Mouse (Mus musculus): ENCODE data around the gene Phldb1. TPM values are rescaled to one million over a fixed set of nuclear protein-coding genes. Genes with fewer than 3 reads are reported as not detected.
"Not testable (repeated sequence)": the region's sequence is repeated elsewhere in the genome, so short reads cannot be mapped to it uniquely, and the experiment has no call there.

The Phldb1 gene
- 10 to 100 TPM; 24.9 to 54.1 TPM for total RNA-seq (2021)
- polyA plus RNA-seq (2012; rRNA removed): 59.7 and 90.9 TPM in 2 replicates
- long read RNA-seq, partial matches to known transcripts: 6 of 25 reads
- long read RNA-seq, other reads (novel, unspliced or antisense): 19 of 25 reads

DNA sequence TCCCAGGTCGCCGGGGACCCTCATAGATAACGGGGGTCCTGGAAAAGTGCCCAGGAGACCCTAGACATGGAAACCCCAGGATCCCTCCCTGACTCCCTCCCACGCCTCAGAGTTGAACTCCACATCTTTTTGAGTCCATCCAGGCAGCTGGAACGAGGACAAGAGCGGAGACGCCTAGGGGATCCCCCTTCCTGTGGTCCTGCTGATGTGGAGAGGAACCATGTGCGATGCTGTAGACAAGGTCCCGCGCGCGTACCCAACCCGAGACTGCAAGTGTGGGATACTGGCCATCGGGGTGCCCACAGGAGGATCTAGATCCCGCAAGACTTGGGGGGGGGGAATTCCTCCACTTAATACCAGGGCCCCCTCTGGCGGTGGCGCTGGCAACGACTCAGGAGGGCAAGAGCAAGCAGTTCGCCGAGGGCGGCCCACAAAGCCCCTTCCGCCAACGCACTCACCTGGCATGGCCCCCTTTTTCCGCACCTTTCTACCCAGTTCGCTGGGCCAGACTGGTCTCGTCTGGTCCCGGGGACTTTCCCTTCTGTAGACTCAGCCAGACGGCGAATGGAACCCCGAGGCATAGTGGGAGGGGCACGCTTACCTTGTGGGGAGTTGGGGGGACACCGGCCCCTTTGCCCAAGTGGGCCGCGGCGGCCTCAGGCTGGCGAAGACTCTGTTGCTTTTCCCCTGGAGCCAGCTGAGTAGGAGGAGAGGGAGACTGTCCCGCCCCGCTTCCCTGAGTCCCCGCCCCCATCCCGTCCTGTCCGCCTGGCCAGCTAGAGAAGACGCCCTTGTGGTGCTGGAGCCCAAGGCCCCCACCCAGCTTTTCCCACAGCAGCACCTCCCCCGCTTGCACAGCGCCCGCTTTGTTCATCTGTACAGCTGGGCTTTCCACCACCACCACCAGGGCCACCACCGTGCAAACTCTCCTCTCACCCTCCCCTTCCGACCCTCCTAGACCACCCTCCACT is at the start of gene Phldb1:
Phldb1 (minus strand) TSS at position 675 of the 971 bp plus-strand sequence.
- DNase-seq: peak; percentile 83

- peak; percentile 95 for DNase-seq
Observed at GRCm38 (mm10) chr9:44772750-44773651, 38.0 kb upstream of the Phldb1 start.

DNA sequence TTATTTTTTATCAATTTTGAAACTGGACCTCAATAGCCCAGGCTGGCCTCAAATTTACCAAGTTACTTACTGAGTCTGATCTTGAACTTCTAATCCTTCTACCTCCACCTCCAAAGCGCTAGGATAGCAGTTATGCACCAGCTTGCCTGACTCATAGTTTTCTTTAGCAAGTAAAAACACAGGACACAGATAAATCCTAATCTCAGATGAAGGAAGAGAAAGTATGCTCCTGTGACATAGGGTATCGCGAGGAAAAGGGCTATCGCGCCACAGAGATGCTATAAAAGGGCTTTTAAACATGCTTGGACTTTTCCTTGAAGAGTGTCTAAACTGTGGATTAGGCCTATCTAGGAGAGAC is 37.4 kb upstream of the Phldb1 start:
- DNase-seq: no peak

GRCm38 (mm10) chr9:44771376-44771775 is 36.4 kb upstream of the Phldb1 start:
- no peak for DNase-seq

DNA sequence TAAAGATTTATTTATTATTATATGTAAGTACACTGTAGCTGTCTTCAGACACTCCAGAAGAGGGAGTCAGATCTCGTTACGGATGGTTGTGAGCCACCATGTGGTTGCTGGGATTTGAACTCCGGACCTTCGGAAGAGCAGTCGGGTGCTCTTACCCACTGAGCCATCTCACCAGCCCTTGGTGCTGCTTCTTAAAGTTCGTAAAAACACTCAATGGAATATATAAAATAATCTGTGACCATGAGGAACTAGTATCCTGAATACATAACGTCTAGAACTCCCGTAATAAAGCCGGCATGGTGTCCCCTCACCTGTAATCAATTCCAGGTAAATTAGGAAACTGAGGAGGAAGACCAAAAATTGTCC is 33.0 kb upstream of the Phldb1 start:
- DNase-seq: not testable (repeated sequence)

GRCm38 (mm10) chr9:44767101-44768028 is 32.4 kb upstream of the Phldb1 start, which contains the start of the genes Arcn1 and Ift46:
Gene Arcn1, minus strand, starts transcription at chr9:44767845.
Gene Ift46, plus strand, starts transcription at chr9:44767908.
- DNase-seq: peak; percentile 90

DNA sequence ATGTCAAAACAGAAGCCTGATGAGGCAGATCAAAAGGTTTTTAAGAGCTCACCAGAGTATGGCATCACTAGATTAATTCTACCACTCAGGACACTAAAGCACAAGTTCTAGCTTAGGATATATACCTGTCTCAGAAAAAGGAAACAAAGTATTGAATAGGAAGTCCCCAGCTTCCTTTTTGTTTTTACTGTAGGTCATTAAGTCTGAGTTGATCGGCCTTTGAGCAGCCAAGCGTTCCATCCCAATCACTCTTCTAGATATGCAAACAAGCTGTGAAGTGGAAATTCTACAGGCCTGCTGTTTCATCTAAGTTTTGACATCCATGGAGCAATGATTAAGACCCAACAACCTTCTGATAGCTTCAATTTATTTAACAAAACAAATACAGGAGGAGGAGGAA is 25.9 kb upstream of the Phldb1 start:
- no peak for DNase-seq

DNA sequence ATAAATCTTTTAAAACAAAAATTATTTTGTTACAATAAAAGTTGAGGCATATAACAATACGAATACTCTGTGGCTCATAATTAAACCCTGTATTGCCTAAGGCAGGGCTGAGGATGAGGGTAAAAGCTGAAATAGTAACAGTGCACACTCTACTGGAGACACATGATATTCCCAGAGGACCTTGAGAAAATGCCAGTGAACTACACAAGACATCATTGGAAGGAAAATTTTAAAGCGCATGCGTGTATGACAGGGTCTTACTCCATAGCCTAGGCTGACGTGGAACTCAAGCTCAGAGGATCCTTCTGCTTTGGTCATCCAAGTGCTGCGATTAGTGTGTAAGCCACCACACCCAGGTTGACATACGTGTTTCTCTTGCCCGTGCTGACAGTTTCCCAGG is 13.5 kb upstream of the Phldb1 start:
- peak; percentile 45 for DNase-seq

- DNase-seq: no peak
Observed at GRCm38 (mm10) chr9:44747341-44747740, 12.3 kb upstream of the Phldb1 start.

DNA sequence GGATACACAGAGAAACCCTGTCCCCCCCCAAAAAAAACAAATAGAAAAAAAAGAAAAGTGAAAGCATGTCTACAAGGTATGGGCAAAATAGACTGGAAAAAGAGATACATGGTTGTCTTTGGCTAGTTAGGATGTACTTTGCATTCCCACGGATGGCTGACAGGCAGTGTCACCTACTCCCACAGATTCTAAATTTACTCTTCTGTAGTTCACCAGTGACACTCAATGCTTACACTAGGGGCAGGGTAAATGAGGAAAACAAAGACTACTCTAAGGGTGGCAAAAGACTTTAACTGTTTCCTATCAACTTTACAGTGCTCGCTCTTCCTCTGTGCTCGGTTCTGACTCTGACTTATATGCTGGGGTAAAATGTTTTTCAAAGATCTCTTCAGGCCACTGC is 11.7 kb upstream of the Phldb1 start:
- DNase-seq: no peak

DNA sequence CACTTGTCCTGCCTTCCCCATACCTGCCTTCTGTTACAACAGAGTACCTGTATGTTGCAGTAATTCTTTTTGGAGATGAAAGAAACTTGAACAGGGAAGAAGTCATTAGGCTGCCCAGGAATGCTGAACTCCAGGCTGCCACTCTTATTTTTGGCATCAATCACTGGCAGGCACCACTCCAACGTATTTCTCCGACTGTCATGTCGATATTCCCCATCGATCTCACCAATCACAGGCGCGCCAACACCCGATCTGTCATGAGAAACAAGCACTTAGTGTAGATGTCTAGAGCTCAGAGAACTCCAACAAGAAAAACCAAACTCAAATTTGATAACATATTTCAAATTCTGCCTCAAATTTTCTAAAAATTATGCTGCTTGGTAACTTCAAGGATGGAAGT is 10.4 kb upstream of the Phldb1 start:
- DNase-seq: no peak

DNA sequence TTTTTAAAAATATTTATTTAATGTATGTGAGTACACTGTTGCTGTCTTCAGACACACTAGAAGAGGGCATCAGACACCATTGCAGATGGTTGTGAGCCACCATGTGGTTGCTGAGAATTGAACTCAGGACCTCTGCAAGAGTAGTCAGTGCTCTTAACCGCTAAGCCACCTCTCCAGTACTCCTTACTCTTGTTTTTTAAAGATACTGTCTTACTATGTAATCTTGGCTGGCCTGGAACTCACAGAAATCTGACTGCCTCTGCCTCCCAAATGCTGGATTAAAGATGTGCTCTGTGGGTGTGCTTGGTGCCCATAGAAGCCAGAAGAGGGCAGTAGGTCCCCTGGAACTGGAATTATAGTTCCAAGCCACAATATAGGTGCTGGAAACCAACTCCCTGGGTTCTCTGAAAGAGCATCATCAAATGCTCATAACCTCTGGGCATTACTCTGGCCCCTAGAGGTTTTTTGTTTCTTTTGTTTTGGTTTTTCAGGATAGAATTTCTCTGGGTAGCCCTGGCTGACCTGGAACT is 5.7 kb upstream of the Phldb1 start:
- no peak for DNase-seq

DNA sequence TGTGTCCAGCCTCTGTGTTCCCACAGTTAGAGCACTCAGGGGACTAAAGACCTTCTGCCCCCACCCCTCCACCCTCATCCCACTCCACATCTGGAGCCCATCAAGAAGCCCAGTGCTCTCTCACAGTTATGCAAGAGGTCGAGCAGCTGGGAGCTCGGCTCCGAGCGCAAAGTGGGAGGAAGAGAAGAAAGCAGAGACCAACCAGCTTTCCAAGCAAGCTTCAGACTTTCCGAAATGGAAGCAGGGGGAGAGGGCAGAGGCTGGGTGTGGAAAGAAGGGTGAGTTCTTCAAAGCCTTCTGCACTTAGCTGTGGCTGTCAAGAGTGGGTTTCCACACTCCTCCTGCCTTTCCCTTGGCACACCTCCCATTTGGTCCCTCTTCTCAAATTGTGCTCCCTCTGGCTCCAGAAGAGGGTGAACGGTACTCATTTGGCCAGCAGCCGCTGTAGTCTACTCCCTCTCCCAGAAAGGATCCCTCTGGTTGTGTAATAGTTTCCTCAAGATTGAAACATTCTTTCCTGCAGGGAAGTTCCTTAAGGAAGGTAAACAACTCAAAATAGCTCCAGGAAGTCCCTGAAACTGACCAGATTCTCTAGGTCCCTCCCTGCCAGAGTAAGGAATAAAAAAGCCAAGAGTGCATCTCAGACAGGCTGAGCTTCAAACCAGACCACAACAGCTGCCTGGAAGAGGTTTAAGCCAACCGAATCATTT is 2.4 kb upstream of the Phldb1 start:
- DNase-seq: peak; percentile 34

- no peak for DNase-seq
Observed at GRCm38 (mm10) chr9:44736301-44736700, 1.3 kb upstream of the Phldb1 start.

GRCm38 (mm10) chr9:44735886-44736285 is 888 bp upstream of the Phldb1 start:
- no peak for DNase-seq

- DNase-seq: peak; percentile 90
Observed at GRCm38 (mm10) chr9:44733671-44734523, 1.1 kb downstream of the Phldb1 start.

DNA sequence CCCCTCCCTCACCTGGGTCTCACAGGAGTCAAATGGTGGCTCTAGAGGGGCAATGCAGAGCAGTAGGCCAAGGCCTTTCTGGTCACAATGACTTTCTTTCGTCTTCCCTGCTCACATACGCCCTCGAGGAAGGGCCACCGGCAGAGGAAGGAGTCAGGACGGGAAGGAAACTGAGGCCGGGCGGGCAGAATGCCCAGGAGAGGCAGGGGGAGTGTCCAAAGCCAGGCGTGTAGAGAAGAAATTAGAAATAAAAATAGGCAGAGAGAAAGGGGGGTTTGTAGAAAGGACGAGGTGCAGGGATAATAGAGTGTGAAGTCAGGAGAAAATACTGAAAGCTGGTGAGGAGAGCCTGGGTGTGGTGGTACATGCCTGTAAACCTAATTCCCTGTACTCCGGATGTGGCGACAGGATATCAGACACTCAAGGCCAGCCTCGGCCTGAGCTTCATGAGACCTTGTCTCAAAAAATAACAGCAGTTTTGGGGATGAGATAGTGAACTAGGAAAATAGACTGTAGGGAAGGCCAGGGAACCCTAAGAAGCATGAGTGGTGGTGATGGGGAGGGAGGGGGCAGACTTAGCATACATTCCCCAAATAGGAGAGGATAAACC is 2.0 kb downstream of the Phldb1 start:
- DNase-seq: peak; percentile 43

- DNase-seq: no peak
Observed at GRCm38 (mm10) chr9:44732130-44732549, 2.9 kb downstream of the Phldb1 start.

- no peak for DNase-seq
Observed at GRCm38 (mm10) chr9:44727441-44727840, 7.6 kb downstream of the Phldb1 start.
